Mouse (Mus musculus): Measurements from ENCODE around the gene Gtf2i.

Gtf2i gene

DNA sequence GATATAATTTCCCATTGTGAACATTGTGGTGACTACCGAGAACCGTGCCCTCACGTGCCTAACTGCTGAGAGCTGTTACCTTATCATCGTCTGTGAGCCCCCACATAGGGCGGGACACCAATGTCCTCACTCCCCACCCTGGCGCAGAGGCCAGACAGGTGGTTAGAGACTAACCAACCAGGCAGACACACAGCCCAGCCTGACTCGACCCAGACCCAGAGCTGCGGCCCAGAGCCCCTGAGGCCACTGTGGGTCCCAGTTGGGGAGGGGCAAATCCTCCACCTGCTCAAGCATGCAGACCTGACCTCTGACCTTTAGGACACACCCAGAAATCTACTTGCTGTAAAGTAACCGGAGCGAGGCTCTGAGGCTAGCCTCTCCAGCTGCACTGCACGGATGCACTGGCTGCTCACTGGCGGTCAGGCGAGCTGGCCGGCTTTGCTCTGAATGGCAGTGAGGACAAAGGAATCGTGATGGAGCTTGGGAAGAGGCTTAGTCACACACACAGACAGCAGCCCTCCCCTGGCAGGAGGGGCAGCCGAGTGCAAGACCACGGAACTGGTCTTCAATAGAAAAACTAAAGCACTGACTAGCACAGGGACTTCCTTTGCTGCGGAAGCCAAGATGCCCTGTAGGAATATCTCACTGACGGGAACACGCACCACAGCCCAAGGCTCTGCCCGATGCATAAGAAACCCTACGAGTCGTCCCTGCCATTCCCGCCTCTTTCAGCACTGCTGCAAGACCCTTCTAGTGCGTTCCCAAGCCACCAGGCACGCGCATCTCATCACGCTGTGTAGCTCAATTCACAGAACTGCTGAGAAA lies 76.4 kb downstream of the Gtf2i start:
- no peak for DNase-seq

DNA sequence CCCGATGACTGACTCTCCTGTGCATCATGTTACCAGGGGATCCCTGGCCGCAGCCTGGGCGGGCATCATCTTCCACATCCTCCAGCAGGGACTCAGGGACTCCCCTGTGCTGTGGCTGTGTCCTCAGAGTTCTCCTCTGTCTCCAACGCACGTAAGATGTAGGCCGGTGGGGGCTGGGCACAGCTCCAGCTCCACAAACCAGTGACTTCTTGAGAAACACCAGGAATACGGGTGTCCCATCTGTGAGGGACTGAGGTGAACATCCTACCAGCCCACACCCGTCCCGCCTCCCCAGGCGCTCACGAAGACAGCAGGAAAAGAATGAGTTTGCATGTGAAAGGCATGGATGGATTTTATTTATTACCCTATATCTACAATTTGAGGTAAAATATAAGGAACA lies 77.1 kb downstream of the Gtf2i start:
- no peak for DNase-seq

DNA sequence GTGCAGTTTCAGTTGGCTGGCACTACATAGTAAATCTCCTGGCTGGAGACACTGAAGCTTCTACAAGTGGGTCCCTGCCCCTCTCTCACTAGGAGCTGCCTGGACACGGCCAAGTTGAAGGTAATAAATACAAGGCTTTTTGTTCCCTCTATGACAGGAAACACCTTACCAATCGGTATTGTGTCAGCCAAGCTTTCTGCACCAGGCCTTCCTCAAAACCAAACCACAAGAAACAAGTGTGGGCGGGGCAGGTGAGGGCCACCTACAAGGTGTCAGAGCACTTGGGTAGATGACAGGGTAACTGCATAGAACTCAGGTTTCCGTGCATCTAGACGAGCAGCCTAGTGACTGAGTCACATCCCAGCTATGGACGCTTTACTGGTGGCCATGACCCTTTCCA lies 77.8 kb downstream of the Gtf2i start:
- DNase-seq, result no peak

DNA sequence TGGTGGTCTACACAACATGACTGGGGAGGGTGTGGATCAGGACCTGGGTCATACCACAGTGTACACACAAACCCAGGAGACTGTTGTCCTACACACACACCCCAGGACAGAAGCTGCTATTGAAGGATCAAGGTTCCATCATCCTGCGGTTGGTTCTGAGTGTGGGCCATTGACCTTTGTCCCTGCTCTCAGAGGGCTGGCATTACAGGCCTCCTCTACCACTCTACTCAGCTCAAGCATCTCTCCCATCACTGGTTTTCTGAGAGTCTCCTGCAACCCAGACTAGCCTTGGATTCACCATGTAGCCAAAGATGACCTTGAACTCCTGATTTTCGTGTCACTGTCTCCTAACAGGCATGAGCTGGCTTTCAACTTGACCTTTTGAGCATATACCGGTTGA lies 78.3 kb downstream of the Gtf2i start:
- no peak for DNase-seq

DNA sequence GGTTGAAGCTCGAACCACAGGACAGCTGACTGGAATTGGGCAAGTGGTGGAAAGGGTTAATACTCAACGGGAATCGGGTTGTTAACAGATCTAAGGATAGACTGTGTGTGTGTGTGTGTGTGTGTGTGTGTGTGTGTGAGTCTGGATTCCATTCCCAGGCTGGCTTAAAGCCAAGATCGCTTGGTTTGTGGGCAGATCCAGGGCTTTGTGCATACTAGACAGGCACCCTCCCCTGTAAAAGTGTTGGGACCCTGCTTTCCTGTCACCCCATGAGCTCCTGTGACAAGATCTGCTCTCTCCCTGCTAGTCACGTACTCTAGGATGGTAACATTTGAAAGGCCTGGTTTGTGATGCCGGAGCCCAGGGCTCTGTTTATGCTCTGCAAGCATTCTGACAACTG lies 79.4 kb downstream of the Gtf2i start:
- DNase-seq, result no peak

DNA sequence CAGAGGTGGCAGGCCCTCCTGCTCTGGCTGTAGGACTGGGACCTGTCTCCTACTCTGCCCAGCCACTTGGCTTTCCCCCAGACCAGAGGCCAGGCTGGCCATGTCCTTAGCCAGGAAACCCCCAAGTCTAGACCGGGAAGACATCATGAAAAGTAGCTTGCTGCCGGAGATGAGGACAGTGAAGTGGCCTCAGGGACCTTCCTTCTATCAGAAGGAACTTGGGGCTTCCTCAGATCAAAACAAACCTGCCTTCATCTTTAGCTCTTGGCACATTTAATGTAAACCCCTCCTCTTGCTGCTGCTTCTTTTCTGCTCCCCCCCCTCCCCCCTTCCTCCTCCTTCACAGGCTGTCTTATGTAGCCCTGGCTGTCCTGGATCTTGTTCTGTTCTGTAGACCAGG lies 80.4 kb downstream of the Gtf2i start:
- DNase-seq, result no peak

DNA sequence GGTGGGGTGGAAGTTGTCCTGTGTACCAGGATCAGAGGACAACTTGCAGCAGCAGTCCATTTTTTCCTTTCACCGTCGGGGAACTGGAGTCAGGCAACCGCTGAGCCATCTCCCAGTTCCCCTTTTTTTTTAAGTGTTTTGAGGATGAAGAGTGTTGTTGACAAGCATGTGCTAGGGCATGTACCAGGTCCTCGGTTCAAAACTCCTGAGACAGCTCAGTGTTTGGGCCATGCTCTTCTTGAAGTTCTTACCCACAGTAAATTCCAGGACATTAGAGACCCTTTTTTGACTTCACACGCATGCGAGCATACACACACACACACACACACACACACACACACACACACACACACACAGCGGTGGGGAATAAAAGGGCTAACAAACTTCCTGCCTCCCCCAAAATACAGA lies 81.3 kb downstream of the Gtf2i start:
- no peak for DNase-seq

DNA sequence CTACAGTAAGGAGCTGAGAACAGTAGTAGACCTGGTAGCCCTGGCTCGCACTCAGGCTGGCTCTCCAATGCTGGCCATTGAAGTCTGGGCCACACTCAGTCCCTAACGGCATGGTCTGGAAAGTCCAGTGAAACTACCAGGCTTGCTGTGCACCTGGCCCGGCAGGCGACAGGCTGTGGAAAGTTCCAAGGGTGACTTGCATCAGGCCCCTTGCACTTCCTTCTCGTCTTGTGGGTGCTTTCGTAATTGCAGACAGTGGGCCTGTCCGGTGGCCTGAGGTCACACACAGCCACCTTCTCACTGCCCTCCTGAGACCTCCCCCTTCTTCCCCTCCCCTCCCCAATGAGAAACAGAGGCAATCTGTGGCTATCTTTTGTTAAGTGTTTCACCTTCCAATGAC lies 82.0 kb downstream of the Gtf2i start:
- no peak for DNase-seq

DNA sequence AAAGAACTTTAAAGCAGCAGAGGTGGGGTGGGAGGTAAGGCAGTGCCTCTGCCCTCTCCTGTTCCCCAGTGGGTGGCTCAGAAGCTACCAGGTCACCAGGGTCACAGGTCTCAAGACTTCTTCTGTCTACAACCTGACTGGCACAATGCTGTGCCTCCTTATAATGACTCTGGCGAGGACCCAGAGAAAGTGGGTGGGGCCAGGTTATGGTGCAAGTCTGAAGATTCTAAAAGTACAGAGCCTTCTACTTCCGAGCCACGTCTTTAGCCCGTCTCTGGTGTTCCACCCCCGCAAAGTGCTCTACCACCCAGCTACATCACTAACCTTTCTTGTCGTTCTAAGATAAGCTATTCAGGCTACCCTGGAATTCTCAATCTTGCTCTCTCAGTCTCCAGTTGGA lies 82.4 kb downstream of the Gtf2i start:
- DNase-seq, result no peak

DNA sequence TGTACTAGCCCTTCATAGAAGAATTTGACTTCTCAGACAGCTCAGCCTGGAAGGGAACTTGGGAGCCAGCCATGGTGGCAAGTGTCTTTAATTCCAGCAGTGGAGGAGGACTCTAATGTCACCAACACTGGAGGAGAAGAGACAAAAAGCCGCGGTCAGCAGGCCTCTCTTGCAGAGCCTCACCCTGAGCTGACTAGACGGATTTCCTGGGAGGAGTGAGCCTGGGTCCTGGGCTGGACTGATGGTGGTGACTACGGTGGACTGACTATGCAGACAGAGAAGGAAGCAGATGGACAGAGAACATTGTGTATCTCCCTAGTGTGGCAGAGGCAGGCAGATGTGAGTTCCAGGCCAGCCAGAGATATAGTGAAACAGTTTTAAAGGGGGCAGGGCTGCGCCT lies 83.2 kb downstream of the Gtf2i start:
- DNase-seq, result no peak

DNA sequence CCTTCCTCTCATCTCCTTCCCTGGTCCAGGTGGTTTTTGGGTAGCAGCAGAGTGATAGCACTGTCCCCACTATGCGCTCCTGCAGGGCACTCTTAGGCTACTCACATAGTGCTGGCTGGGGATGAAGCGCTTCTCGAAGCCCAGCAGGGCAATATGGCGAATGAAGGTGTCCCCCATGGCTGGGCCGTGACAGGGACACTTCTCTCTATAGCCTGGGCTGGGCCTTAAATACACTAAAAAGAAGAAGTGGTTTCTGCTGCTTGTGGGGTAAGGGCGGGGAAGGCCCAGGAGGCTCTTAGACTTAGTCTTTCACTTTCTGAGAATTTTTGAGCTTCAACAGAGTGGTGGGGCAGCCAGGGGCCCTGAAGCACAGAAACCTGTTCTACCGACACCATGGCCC lies 85.2 kb downstream of the Gtf2i start, which contains the start of gene Ncf1:
Ncf1 (minus strand) TSS at position 235 of the 400 bp plus-strand sequence.
- no peak for DNase-seq

DNA sequence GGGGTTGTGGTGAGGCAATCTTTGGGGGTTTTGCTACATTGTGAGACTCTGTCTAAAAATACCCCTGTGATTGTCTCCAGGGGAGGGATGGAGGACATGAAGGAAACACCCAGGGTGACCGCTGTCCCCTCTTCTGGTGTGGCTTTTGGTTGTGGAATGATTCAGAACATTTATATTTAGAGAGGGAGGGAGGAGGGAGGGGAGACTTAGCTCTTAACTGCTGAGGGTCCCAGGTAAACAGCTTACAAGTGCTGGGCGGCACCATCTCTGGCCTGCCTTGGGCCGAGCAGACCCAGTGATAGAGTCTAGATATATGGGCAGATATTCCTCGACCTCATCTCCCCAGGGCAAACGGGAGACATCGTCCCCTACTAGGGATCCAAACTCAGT lies 86.3 kb downstream of the Gtf2i start:
- no peak for DNase-seq

DNA sequence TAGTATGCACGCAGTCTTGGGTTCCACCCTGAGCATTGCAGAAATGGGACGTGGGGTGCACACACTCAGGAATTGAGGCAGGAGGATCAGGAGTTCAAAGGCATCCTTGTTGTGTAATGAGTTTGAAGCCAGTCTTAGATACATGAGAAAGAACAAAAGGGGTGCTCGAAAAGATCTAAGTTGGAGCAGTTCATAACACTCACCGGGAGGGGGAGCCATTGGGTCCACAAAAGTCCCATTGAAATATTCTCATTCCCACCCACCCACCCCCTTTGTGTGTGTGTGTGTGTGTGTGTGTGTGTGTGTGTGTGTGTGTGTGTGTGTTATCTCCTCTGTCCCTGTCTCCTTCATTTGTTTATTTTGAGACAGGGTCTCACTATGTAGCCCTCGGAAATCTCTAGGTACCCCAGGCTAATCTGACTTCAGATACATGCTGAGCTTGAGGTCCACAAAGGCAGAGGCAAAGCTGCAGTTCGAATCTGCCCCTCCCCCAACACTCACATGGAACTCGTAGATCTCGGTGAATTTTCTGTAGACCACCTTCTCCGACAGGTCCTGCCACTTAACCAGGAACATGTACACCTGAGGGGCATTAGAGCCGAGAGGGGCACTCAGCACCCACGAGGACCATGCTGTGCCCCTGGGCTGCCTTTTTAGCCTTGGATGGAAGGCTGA lies 86.8 kb downstream of the Gtf2i start:
- DNase-seq, result no peak

DNA sequence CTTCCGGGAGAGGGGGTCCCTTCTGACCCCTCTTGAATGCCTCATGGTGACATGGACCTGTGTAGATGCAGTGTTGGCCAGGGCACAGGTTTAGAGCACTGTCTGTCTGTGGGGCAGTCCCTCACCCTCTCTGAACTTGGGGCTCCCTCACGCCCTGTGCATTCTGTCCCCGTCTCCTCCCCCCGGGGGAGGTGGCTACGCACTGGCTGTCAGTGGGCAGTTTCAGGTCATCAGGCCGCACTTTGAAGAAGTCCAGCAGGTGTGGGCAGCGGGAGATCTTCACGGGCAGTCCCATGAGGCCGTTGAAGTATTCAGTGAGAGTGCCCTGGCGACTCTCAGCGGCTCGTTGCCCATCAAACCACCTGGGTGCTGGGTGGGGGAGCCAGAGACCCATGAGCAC lies 87.6 kb downstream of the Gtf2i start:
- DNase-seq, result no peak

DNA sequence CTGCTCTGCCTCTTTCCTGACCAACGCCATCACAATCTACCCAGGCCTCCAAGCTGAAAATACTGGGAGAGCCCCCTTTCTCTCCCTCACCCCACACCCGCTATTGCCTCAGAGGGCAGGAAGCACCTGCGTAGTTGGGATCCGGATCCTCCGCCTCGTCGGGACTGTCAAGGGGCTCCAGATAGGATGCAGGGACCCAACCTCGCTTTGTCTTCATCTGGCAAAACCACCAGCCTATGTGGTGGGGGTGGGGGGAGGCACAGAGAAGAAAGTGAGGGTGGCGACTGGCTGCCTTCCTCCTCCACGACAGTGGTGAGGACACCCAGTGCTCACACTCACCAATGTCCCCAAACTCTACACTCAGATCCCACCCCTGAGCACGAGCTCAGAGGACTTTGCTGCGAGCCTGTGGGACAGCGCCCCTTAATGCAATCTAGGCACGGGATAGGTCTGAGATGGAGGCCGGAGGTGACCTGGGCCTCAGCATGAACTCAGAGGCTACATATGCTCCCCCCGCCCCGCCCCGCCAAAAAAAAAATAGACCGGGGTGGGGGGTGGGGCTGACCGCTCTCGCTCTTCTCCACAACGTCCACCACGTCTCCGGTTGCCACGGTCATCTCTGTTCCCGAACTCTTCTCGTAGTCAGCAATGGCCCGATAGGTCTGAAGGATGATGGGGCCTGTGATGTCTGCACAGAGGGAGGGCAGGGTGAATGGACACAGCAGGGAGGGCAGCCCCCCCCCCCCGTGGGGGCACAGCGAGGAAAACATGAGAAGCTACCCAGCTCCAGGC lies 89.3 kb downstream of the Gtf2i start:
- no peak for DNase-seq

DNA sequence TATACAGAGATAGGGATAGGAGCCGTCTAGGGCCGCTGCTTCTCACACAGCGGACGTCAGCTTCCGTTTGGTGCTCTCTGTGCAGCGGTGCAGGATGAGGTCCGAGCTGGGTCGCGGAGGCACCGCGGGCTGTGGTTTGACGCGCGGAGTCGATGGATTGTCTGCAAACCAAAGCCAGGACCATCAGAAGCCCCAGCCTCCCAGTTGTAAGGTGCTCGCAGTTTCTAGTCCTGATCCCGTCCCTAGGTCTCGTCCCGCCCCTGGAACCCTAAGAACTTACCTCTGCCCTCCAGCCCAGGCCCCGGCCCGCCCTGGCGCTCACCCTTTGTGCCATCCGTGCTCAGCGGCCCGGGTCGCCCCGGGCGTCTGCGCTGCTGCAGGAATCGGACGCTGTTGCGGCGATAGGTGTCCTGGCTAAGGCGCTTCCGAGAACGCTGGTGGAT lies 92.8 kb downstream of the Gtf2i start:
- DNase-seq, result no peak

DNA sequence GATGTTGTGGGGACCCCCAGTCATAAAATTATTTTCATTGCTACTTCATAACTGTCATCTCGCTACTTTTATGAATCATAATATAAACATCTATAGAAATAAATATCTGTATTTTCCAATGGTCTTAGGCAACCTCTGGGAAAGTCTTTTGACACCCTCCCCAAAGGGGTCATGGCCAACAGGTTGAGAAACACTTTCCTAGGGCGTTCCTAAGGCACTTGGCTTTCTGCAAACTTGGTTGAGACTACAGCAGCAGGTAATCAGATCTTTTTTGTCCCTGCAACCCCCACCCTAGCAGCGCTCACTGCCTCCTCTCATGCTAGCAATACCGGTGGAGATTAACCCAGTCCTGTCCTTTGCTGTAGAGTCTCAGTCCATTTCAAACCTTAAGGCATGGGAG lies 93.3 kb downstream of the Gtf2i start:
- no peak for DNase-seq

DNA sequence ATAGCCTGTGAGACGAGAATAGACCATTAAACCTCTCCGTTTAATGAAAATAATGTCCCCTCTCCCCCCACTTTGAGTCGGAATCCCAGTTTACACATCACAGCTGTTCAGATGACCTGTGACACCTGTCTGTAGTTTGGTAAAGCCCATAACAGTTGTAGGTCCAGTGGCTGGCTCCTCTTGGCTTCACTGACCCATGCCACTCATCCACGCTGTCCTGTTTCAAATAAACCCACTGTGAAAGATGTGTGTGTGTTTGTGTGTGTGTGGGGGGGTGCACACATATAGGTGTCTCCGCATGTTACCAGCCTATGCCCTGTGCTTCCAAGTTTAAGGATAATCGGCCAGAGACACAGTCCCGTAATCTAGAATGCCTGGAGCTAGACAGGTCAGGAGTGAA lies 96.7 kb downstream of the Gtf2i start:
- DNase-seq, result no peak

DNA sequence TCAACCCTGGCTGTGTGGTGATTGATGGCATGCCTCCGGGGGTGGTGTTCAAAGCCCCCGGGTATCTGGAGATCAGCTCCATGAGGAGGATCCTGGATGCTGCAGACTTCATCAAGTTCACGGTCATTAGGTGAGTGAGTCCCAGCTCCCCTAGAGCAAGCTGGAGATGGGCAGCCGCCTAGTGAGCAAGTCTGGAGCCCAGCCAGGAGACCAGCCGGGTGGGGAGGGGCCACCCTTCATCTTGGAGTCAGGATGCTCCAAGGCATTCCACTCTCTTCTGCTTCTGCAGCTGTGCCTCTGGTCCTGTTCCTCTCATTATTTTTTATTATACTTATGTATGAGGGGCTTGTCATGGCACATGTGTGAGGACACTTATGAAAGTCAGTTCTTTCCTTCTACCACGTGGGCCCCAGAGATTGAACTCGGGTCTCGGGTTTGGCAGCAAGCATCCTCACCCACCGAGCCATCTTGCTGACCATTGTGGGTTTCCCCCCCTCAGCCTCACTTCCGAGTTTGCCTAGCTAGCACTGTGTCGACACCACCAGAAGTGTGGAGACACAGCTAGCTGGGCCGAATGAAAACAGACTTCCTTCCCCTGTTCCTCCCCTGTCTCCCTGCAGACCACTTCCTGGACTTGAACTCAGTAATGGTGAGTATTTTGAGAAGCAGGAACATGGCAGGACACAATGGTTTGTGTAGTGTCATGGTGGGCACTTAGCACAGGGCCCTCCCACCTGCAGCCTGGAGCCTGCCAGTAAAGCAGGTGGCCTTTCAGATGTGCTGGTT lies 100.3 kb downstream of the Gtf2i start:
- no peak for DNase-seq

DNA sequence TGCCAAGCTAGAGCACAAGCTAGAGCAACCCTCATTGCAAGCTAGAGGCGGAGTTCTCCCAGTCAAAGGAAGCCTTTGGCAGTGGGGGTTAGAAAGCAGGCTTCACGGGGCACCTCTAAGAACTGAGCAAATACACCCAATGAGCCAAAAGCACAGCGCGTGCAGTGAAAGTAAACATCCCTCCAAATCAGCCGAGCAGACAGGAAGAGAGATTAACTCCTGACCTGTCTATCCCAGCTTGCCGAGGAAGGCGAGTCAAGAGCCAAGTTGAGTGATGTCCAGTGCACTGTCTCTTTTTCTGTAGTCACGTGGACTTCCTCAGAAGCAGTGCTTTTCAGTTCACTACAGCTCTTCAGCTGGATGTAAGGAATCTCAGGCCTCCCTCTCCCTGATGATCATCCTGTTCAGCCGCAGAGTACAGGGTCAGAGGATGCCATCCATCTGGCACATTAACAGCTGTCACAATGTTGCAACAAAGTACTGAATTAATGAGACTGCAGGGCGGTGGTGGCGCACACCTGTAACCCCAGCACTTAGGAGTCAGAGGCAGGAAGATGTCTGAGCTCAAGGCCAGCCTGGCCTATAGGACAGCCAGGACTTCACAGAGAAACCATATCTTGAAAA lies 104.5 kb downstream of the Gtf2i start:
- no peak for DNase-seq

DNA sequence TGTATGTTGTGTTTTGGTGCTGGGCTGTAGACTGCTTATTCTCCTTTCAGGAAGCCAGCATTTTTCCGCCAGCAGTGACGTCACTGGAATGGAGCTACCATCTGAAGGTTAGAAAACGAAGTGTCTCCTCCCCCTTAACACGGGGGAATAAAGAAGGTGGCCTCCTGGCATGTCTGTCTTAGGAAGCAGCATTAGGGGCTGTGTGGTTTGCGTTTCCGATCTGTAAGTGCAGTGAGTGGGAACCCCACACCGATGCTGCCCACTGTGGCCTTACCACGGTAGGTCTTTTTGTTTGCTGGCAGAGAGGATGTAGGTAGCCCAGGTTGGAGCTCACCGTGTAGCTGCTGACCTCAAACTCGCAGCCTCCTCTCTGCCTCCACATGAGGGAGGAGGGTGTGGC lies 107.8 kb downstream of the Gtf2i start:
- DNase-seq, result no peak

DNA sequence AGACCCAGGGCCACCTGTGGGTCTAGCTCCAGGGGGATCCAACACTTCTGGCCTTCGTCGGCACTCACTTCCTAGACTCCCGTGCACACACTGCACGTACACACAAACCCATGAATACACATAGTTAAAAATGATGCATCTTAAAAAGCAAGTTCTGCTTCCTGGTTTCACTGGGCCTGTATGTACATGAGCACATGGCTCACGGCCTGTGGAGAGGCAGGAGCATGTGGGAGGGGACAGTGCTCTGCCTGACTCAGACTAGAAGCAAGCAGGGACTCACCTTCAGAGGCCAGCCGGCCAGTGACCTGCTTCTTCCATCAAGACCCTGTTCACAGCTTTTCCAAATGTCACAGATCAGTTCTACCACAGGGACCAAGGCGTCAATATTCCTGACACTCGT lies 120.9 kb downstream of the Gtf2i start:
- DNase-seq, result no peak

DNA sequence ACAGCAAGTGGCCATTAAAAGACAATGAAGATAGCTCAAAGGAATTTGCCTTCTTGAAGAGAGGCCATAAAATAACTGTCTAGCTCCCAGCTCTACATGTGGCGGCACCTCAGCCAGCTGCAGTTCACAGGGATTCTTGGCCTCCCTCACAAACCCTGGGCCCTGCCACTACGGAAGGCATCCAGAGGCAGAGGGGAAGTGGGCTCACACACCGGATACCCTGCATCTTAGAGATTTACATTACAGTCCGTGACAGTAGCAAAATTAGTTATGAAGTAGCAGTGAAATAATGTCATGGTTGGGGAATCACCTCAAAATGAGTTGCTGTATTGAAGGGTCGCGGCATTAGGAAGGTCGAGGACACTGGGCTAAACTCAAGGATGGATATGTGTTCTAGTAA lies 126.0 kb downstream of the Gtf2i start:
- DNase-seq, result no peak

Measured in cerebellum, adult 11-12 months (tissue).